Mouse (Mus musculus): ENCODE measurements around the gene Xxylt1.

Gene Xxylt1

DNA sequence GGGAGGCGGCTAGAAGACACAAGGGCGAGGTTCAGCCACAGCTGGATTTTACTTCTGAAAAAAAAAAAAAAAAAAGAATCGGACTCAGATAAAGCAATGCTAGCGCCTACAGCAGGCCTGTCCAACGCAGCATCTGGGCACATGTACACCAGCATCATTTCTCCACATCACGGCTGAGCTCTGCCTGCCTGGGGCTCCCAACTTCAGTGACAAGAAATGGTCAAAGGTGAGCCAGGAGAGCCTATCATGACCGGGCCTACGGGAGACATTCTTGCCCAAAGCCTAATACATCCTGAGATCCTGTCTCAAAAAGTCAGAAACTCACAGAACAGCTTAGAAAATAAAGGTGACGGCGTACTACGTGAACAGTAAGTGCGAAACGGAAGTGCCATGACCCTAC lies 20.5 kb downstream of the Xxylt1 start:
- no peak for DNase-seq

DNA sequence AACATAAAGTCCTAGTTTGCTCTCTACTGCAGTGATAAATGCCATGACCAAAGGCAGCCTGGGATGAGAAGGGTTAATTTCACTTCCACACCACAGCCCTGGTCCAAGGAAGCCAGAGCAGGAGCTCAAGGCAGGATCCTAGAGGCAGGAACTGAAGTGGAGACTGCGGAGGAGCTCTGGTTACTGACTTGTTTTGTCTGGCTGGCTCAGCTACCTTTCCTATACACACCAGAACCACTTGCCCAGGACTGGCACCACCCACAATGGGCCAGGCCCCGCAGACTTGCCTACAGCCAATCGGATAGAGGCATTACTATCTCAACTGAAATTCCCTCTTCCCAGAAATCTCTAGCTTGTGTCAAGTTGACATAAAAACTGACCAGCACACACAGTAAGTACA lies 21.0 kb downstream of the Xxylt1 start:
- no peak for DNase-seq

DNA sequence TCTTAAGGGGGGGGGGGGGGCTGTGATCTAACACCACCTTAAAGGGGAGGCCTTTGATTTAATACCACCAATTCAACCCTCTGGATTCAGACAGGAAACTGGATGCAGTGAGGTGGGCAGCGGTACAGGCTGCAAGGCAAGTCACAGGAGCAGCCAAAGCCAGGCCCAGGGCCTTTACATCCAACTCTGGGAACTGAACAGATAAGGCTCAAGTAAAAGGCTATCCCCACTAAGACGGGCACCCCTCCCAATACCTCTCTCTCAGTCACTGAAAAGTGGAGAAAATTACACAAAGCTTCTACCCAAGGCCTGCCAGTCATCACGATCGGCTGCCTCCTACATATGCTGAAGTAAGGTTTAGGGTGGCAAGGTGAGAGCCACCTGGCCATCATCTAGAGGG lies 21.5 kb downstream of the Xxylt1 start:
- no peak for DNase-seq

DNA sequence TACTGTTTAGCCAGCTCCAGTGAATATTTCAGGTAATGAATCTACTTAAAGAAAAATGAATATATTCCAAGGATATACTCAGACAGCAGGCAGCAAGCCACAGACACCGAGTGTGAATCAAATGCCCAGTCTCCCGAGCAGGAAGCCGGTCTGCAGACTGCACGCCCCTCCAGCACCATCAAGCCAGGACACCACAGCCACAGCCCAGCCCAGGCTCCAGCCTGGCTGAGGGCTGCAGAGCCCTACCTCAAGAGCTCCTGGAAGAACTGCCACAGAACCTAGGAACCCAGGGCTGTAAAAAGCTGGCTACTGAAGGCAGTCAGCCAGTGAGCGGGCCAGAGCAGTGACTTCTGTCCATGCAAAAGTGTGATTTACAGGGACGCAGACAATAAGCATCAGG lies 28.4 kb downstream of the Xxylt1 start:
- DNase-seq, result no peak

DNA sequence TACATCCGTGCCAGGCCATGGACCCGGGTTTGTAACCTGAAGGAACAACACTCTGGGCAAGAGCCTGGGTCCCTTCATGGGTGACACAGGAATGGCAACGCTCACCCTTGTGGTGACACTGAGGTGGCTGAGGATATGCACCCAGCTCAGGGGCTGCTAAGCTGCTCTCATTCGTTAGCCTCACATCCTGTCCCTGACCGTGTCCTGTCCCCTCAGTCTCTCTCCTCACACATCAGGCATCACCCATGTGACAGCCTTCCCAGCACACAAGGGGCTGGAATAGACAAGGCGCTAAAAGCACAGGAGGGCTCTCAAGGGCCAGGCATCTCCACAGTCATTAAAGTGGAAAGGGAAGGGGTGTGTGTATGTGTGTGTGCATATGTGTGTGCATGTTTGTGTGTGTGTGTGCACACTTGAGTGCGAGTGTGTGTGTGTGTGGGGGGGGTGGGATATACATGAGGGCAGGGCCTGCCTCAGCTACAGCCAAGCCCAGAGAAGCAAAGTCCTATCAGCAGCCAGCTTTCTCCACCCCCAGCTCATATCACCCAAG lies 29.0 kb downstream of the Xxylt1 start:
- DNase-seq, result no peak

DNA sequence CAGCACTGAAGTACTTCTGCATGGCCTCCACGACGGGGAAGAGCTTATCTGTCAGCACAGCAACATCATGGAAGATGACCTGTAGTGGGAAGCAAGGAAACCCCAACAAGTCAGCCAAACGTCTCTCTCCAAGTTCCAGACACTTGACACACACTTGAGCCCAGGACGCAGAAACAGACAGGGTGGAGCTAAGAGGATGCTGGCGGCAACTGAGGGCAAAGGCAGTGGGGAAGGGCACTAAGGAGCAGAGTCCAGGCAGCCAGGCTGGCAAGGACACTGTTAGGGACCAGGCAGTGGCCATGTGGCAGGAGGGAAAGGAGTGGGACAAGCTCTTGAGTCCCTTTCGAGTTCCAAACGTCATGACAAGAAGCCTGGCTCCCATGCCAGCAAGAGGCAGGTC lies 30.5 kb downstream of the Xxylt1 start:
- no peak for DNase-seq

DNA sequence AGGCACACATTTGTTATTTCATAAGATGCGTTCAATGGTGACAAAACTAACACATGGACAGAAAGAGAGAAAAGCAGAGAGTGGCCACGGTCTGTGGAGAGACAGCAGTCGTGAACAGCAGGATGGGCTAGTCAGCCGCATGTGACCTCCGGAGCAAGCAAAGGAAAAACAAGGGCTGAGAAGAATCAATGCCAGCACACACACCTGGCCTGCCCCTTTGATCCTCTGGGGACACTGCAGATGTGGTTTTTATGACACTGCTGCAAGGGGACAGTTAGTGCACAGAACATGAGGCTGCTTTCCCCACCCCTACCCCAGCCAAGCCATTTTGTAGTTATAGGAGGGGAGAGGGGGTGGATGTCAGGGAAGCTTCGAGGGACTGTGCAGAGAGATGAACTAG lies 33.0 kb downstream of the Xxylt1 start:
- DNase-seq, result no peak

DNA sequence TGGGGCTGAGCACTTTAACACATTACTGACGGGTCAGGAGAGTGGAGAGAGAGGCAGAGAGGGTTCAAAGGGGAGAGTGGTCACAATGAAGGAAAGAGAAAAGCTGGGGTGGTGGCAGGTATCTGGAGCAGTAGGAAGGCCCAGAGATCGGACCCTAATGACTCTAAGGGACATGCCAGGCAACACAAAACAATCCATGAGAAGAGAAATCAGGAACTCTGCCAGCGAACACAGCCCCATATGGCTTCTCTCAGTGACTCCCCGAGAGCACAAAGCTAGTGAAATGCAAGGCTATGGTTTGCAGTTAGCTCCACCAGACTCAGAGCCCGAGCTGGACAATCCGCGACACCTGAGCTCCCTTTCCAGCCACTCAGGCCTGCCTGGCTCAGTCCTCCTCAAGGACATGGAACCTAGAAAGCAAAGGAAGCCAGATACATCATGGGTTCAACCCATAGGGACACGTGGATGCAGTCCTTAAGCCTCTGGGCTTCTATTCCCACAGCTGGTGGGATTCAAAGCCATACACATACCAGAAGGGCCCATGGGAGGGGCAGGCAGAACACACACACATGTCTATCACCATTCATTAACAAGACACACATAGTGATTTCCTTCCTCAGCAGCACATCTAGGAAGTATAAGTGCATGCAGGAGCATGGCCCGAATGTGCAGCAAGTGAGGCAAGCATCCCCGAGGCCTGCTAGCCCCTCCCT lies 33.9 kb downstream of the Xxylt1 start:
- no peak for DNase-seq

DNA sequence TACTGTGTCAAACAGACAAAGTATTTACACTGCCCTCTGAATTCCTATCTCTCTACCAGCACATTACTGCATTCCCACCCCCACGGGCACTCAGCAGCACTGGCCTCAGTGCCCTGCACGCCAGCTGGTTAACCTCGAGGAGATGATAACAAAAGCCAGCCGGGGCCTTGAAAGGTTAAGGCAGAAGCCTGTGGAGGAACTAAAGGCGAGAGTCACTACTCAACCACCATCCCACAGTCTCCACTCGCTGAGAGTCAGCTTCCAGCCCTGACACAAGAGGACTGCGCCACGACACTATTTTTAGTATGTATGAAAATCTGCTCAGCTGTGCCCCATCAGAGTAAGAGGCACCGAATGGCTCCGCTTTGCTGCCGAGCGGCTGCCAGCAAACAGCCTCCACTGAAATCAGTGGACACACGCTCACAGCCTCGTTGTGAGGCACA lies 35.0 kb downstream of the Xxylt1 start:
- DNase-seq, result peak; percentile 56

DNA sequence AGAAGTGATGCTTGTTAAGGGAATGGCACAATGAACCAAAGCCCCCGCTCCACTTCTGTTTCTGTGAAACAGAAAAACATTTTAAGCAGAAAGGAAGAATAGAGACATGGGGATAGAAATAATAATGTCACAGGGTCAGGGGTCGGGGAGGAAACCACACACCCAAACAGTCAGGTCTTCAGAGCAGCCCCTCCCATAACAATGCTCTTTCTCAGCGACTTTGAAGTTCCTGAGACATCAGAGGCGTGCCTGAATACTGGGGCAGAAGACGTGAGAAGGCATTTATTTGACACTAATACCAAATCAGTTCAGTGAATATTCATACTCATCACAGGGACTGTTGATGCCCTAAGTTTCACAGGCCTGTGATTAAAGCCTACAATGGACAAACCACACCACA lies 36.0 kb downstream of the Xxylt1 start:
- DNase-seq, result no peak

DNA sequence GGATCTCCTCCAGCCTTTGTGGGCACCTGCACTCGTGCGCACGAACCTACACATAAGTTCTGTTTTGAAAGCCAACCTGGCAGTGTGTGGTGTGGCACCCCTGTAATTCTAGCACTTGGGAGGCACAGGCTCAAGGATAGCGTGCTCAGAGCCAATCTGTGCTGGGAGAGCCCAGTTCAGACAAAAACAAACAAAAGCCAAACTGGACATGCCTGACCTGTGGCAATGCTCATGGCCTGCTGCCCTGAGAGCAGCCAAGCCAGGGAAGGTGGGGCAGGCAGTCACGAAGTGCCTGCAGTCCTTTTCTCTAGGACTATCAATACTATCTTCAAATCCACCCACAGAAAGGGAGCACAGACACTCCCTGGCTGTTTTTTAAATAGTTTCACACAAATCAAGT lies 38.1 kb downstream of the Xxylt1 start:
- no peak for DNase-seq

DNA sequence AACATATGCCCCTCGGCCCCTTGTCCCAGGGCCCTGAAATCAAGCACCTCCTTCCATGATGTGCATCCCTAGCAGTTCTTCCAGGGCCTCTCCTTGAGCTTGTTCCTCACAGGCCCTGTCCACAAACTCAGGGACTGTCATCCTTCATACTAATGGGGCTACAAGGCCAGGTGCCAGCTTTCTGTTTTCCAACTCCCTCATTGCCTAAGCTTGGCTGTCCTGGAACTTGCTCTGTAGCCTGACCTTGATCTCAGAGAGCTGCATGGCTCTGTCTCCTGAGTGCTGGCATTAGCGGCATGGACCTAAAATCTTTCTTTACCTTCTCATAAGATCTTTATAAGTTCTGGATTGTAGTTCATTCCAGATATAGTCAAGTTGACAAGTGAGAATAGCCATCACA lies 39.7 kb downstream of the Xxylt1 start:
- DNase-seq, result no peak

DNA sequence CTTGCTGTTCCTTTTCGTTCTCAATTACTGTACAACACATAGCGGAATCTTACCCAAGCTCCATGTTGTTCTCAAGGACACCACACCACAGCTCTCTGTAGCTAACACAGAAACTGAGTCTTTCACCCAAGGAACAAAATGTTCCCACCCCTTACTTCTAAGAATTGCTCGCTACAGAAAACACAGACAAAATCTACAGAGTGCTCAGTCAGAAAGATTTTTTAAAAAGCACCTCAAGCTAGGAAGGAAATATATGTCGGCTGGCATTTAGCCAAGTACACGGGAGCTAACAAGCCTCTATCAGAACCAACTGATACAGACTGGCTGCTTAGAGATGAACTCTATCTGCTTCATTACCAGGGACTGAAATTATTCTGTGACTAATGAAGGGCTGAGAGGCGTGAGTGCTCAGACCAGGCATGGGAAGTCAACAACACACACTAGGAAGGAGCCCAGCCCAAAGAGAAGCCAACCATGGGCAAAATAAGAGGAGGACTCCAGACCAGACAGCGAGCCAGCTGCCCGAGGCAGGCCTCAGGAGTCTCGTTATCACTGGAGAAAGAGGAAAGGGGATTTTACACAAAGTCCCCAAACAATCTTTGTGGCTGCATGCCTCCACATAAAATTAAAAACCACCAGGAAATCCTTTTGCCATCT lies 41.3 kb downstream of the Xxylt1 start:
- no peak for DNase-seq

DNA sequence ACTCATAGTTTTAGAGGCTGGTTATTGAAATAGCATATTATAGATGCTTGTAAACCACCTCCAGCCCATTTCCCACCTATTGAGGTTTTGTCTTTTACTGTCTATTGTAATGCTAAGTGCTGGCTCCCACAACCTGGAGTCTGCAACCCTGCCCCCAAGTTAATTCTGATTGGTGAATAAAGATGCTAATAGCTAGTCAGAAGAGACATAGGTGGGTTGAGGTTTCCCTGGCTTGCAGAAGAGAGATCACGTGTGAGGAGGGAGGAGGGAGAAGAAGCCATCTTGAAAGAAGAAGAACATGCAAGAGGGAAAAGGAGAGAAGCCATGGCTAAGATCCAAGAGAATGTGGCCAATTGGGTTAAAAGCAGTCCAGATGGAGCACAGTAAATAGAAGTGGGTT lies 43.8 kb downstream of the Xxylt1 start:
- DNase-seq, result no peak

DNA sequence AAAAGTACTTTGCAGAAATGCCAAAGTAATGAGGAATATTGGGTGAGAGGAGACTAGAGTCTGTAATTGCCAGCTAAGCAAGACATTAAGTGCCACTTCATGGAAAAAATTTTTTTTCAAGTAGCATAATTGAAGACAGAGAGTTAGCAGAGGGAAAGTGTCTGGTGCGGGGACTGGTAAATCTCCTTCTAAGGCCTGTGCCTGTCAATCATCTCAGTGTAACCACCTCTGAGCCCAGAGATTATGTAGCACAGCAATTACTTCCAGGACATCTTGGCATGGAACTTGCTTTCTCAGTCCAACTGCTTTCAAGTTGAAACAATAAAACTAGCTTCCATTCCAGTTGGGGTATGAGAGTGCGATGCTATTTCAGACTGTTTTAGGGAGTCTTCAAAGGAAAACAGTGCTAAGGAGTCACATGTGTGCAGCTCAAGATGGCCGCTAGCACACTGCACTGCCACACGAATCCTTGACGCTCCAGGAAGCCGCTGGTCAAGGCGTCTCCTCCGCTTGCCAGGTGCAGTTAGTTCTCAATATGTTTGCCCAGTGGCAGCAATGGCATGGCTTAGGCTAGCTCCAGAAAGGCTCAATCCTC lies 45.5 kb downstream of the Xxylt1 start:
- DNase-seq, result no peak

DNA sequence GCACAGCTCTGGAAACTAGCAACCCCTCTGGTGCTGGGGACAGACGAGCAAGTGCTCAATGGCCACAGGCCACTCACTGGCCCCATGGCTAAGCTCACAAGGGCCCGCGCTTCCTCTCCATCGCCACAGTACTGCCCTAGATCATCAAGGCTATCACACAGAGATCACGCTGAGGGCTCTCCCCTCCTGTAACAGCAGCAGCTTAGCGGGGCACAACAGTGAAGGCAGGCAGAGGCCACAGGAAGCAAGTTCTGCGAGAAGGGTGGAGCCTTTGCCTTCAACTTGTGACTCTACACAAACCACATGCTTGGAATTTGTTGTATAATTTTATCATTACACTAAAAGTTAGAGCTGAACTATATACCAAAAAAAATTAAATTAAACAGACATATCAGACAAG lies 46.0 kb downstream of the Xxylt1 start:
- no peak for DNase-seq

DNA sequence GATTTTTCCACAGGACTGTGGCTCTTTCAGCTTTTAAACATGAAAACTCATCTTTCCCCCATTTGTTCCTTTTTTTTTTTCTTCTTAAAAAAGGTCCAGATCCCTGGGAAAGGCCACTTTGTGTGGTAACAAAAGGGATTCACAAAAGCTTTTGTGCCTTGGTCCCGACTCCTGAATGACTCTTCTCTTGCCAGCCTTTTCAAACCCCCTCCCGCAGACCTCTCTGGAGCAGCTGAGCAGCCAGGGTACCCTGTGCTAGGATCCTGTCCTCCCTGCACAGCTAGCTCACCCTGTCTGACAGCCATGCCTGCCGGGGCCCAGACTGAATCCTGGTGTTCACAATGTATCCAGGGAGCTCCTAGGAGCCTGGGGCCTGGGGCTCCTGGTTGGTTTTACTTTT lies 47.2 kb downstream of the Xxylt1 start:
- DNase-seq, result no peak

DNA sequence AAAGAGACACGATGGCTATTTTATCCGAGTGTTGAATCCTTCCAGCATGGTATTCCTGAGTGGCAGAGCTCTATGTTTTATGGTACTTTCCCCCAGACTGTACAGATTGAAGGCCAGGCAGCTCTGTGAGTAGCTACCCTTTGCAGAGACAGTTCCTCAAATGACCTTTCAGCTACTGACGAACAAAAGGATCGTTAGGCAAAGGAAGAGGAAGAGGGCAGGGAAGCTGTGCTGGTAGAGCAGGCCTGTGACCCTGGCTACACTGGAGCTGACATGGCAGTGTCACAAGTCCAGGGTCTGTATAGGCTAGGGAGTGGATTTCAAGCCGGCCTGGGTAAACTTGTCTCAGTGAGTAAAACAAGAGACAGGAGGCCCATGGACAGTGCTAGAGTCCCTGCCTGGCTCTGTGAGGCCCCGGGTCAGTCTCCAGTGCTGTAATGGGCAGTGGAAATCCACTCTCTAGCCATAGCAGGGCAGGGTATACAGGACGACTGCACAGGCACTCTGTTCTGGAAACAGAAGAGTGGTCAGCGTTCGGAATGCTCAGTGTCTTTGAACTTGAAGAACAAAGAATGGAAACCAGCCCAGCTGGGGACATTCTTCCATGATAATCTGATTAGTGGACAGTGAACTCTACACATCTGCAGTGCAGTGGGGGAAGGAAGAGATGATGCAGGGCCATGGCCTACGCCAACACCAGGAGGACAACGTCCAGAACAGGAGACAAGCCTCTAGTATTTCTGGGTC lies 51.3 kb downstream of the Xxylt1 start:
- no peak for DNase-seq

DNA sequence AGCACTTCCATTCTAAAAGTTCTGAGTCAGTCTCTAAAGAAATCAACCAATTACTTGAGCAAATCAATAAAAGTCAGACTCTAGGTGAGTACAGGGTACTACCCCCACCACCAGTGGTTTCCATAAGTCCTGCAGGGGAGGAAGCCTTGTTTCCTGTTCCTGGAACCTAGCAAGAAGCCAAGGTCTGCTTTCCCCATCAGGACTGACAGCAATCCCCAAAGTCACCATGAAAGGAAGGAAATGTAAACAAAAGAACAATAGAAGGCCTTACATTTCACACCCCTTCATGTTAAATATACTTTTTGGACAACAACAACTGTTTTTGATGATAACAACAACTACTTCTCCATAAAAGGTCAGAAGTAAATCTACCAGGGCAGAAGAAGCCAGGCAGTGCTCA lies 53.6 kb downstream of the Xxylt1 start:
- DNase-seq, result no peak

DNA sequence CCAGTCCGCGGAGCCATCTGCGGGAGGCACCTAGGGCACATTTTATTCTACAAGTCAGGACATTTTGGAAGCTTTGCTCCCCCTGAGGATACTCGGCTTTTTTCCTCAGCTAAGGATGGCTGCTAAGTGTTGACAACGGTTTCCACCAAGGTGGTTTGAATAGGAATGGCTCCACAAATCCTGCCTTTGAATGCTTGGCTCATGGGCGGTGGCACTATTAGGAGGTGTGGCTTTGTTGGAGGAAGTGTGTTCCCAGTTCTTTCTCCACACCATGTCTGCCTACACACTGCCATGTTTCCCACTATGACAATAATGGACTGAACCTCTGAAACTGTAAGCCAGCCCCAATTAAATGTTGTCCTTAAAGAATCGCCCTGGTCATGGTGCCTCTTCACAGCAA lies 55.7 kb downstream of the Xxylt1 start:
- no peak for DNase-seq

DNA sequence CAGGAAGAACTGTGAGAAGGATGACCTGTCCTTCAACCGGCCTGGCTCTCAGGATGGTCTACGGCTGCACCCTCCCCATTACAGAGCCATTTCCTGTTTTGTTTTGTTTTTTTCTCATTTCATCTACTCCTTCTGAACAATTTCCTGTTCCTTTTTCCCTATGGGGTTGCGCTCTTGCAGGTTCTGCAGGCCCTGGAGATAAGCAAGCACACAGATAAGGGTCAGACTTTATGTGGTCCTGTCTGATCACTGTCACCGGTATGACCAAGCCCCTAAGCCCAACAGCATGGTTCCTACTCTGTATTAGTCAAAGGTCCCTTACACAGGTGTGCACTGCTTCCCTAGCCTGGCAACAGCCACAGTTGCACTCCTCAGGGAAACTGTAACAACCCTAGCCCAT lies 56.2 kb downstream of the Xxylt1 start:
- no peak for DNase-seq

DNA sequence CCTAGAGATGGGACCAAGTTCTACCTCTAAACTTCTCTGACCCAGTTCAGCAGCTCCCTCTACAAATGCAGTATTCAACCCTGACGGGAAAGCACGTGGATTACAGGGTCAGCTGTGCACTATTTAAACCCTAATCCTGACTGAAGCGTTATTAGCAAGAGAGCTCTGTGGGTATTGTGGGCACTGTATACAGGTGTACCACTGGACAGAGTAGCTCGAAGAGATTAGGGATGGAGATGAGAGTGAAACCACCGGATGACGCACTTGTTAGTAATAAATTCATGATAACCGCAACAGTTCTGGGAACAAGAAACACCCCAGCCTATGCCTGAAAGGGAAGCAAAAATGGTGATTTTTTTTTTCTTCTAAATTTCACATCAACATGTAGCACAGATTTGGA lies 57.0 kb downstream of the Xxylt1 start:
- no peak for DNase-seq

DNA sequence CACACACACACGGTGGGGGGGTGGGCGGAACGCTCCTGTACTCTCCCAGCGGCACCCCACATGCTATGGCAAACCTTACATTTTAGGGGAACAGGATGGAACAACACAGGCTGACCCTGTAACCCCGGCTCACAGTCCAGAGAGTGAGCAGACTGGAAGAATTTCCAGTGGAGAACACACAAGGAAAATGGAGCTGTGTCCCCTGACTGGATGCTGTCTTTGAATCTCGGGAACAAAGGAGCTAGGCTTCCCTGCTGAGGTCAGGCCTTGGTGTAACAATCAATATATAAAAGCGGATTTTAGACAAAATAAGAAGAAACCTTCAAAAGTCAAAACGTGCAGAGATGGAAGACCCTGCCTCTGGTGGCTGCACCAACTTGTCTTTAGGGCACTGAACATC lies 57.4 kb downstream of the Xxylt1 start:
- DNase-seq, result no peak

DNA sequence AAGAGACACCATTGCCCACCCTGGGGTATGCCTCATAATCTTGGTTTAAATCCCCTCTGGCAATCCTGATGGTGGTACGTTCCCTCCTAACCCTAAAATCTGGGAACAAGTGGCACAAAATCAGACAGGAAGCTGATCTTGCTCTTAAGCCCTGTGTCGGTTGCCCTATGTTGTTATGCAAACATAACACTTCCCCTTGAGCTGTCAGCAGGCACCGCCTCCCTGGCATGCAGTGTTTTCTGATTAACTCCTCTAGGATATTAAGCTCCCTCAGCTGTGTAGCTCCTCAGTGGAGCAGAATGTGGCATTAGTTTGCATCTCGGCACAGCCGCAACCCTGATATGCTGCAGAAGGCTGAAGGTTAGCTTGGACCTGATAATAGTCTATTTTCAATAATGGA lies 58.9 kb downstream of the Xxylt1 start:
- no peak for DNase-seq
